8 mouse cellular contexts compared by ENCODE assay signal in the genomic region with DNA sequence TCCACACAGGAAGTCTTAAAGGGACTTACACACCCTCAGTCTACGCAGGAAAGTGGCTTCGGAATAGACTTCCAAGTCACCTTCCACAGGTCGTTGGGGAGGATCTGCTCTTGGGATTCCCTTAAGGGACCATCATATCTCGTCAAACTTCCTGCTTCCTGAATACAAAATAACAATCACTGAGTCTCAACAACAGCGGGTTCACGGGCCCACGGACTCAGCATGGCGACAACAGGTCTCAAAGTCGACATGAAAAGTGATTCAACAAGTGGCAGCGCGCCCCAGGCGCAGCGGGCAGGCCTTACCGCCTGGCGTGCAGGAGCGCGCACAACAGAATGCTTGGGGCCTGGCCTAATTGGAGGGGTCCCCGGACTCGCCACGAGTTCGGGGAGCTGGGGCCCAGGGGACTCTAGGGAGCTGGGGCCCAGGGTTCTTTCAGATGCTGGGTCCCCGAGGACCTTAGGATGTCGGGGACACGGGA. TPM values are rescaled to one million over a fixed set of nuclear protein-coding genes. Genes with fewer than 3 reads are reported as not detected.
DNase-seq lines count a peak whose midpoint lies in the region; ATAC-seq lines count a peak whose summit lies in the region.

No protein-coding gene starts in this region.

- peak; percentile 73 for DNase-seq in NIH3T3 (ENCODE audit: low read depth)
- DNase-seq in embryonic facial prominence, embryonic 10.5 days (ENCODE audit: low spot score): peak; percentile 78
- peak; percentile 48 for DNase-seq in heart, adult 8-10 months (ENCODE audit: low spot score)
- DNase-seq in lung, adult 18-20 months: peak; percentile 43 to 46
- no peak for DNase-seq in c-Kit-positive CD71-positive TER-119-positive erythroid progenitor cells, embryonic 14.5 days (ENCODE audit: low spot score)

- H3K9ac ChIP-seq in kidney, embryonic 14.5 days (ENCODE audit: low read depth, low read length): peak overlapping the region; percentile 78
- H3K9ac ChIP-seq in neural tube, embryonic 15.5 days (replicated peaks): peak overlapping the region; percentile 67

- H3K36me3 ChIP-seq in embryonic facial prominence, embryonic 10.5 days (replicated peaks): peaks cover 16% of the 10 kb centered on the region
- H3K36me3 ChIP-seq in kidney, embryonic 14.5 days (ENCODE audit: control insufficient read depth, insufficient read depth, low read length): no peaks in the 10 kb centered on the region
- no peaks in the 10 kb centered on the region for H3K36me3 ChIP-seq in neural tube, embryonic 15.5 days

- H3K27ac ChIP-seq in embryonic facial prominence, embryonic 10.5 days (replicated peaks): peak overlapping the region; percentile 94
- peak overlapping the region; percentile 88 for H3K27ac ChIP-seq in kidney, embryonic 14.5 days (ENCODE audit: low read depth, low read length)
- peak overlapping the region; percentile 92 for H3K27ac ChIP-seq in neural tube, embryonic 15.5 days (replicated peaks)

- peak; percentile 37 for ATAC-seq in CD4-positive, CD25-positive, alpha-beta regulatory T cell, adult 4 months
- no peak; the same call in 1 of the 2 replicates for ATAC-seq in kidney, embryonic 14.5 days (ENCODE audit: low FRiP score, low TSS enrichment)
- no peak; the same call in 1 of the 2 replicates for ATAC-seq in neural tube, embryonic 15.5 days (ENCODE audit: low FRiP score)

- H3K4me2 ChIP-seq in kidney, embryonic 14.5 days (replicated peaks; ENCODE audit: low read depth, low read length): peak overlapping the region; percentile 72
- peak overlapping the region; percentile 92 for H3K4me2 ChIP-seq in neural tube, embryonic 15.5 days

- H3K9me3 ChIP-seq in embryonic facial prominence, embryonic 10.5 days: no peaks in the 10 kb centered on the region
- no peaks in the 10 kb centered on the region for H3K9me3 ChIP-seq in kidney, embryonic 14.5 days (ENCODE audit: control insufficient read depth, low read length)
- no peaks in the 10 kb centered on the region for H3K9me3 ChIP-seq in neural tube, embryonic 15.5 days (replicated peaks)

- WGBS in embryonic facial prominence, embryonic 10.5 days: under 1% methylated on average over 24 of the region's 24 CpGs
- WGBS in kidney, embryonic 14.5 days: under 1% methylated on average over 24 of the region's 24 CpGs
- WGBS in neural tube, embryonic 15.5 days: under 1% methylated on average over 24 of the region's 24 CpGs

- peaks cover 30% of the 10 kb centered on the region for H3K4me1 ChIP-seq in embryonic facial prominence, embryonic 10.5 days
- peaks cover 7% of the 10 kb centered on the region for H3K4me1 ChIP-seq in kidney, embryonic 14.5 days (ENCODE audit: control insufficient read depth, insufficient read depth, low read length)
- peaks cover 23% of the 10 kb centered on the region for H3K4me1 ChIP-seq in neural tube, embryonic 15.5 days

- peak overlapping the region; percentile 92 for H3K4me3 ChIP-seq in embryonic facial prominence, embryonic 10.5 days
- peak overlapping the region; percentile 95 for H3K4me3 ChIP-seq in kidney, embryonic 14.5 days (ENCODE audit: low read length)
- peak overlapping the region; percentile 86 for H3K4me3 ChIP-seq in neural tube, embryonic 15.5 days (replicated peaks)

- no peaks in the 10 kb centered on the region for H3K27me3 ChIP-seq in embryonic facial prominence, embryonic 10.5 days (replicated peaks; ENCODE audit: low read depth, poor library complexity, severe bottlenecking)
- H3K27me3 ChIP-seq in kidney, embryonic 14.5 days (ENCODE audit: control insufficient read depth, insufficient read depth, low read length): no peaks in the 10 kb centered on the region
- no peaks in the 10 kb centered on the region for H3K27me3 ChIP-seq in neural tube, embryonic 15.5 days (replicated peaks)

RNA-seq across cellular contexts. Expression of a gene that starts 0.6 kb away (rescaled TPM):
- polyA plus RNA-seq in CD4-positive, CD25-positive, alpha-beta regulatory T cell, adult 4 months (2017; shearing (Covaris generic)): 10 to 100 TPM; 19.9 to 23.5 TPM
- 78.2 and 79.9 TPM in 2 replicates for polyA plus RNA-seq in embryonic facial prominence, embryonic 10.5 days (2016; fragmentation: Nextera tagmentation; extraction: Ambion mirVana)
- 10 to 100 TPM; 24.0 to 30.9 (median 28.1) TPM for total RNA-seq in heart, adult 8-10 months (2022)
- 69.4 and 70.3 TPM in 2 replicates for polyA plus RNA-seq in kidney, embryonic 14.5 days (2014; fragmentation: Nextera tagmentation; extraction: Ambion mirVana)
- 25.5 and 31.9 TPM in 2 replicates for polyA plus RNA-seq in neural tube, embryonic 15.5 days (2015; fragmentation: Nextera tagmentation; extraction: Ambion mirVana)

RNA-seq across cellular contexts. Expression of a gene that starts 0.9 kb away (rescaled TPM):
- polyA plus RNA-seq in CD4-positive, CD25-positive, alpha-beta regulatory T cell, adult 4 months (2017; shearing (Covaris generic)): 1 to 10 TPM in 1 of 2 experiments, not detected in 1; 1.6 TPM
- polyA plus RNA-seq in embryonic facial prominence, embryonic 10.5 days (2016; fragmentation: Nextera tagmentation; extraction: Ambion mirVana): 0.30 and 0.32 TPM in 2 replicates
- total RNA-seq in heart, adult 8-10 months (2022): 1 to 10 TPM in 2 of 4 experiments, under 1 TPM in 2; 0.87 to 1.1 (median 1.0) TPM
- 0.57 and 1.0 TPM in 2 replicates for polyA plus RNA-seq in kidney, embryonic 14.5 days (2014; fragmentation: Nextera tagmentation; extraction: Ambion mirVana)
- polyA plus RNA-seq in neural tube, embryonic 15.5 days (2015; fragmentation: Nextera tagmentation; extraction: Ambion mirVana): 0.59 and 0.83 TPM in 2 replicates

RNA-seq across cellular contexts. Expression of a gene that starts 23.5 kb away (rescaled TPM):
- polyA plus RNA-seq in CD4-positive, CD25-positive, alpha-beta regulatory T cell, adult 4 months (2017; shearing (Covaris generic)): 100 to 1,000 TPM; 123 to 141 TPM
- polyA plus RNA-seq in embryonic facial prominence, embryonic 10.5 days (2016; fragmentation: Nextera tagmentation; extraction: Ambion mirVana): 313 and 322 TPM in 2 replicates
- 10 to 100 TPM in 2 of 4 experiments, 1 to 10 TPM in 2; 8.8 to 12.0 (median 10.6) TPM for total RNA-seq in heart, adult 8-10 months (2022)
- 261 TPM in 2 replicates for polyA plus RNA-seq in kidney, embryonic 14.5 days (2014; fragmentation: Nextera tagmentation; extraction: Ambion mirVana)
- polyA plus RNA-seq in neural tube, embryonic 15.5 days (2015; fragmentation: Nextera tagmentation; extraction: Ambion mirVana): 120 and 157 TPM in 2 replicates

RNA-seq across cellular contexts. Expression of a gene that starts 29.1 kb away (rescaled TPM):
- 10 to 100 TPM; 18.2 to 32.2 TPM for polyA plus RNA-seq in CD4-positive, CD25-positive, alpha-beta regulatory T cell, adult 4 months (2017; shearing (Covaris generic))
- polyA plus RNA-seq in embryonic facial prominence, embryonic 10.5 days (2016; fragmentation: Nextera tagmentation; extraction: Ambion mirVana): 318 and 337 TPM in 2 replicates
- 1 to 10 TPM; 1.6 to 3.1 (median 2.1) TPM for total RNA-seq in heart, adult 8-10 months (2022)
- 175 and 205 TPM in 2 replicates for polyA plus RNA-seq in kidney, embryonic 14.5 days (2014; fragmentation: Nextera tagmentation; extraction: Ambion mirVana)
- 27.5 and 61.7 TPM in 2 replicates for polyA plus RNA-seq in neural tube, embryonic 15.5 days (2015; fragmentation: Nextera tagmentation; extraction: Ambion mirVana)

RNA-seq across cellular contexts. Expression of a gene that starts 29.4 kb away (rescaled TPM):
- polyA plus RNA-seq in CD4-positive, CD25-positive, alpha-beta regulatory T cell, adult 4 months (2017; shearing (Covaris generic)): 10 to 100 TPM; 33.7 to 42.9 TPM
- polyA plus RNA-seq in embryonic facial prominence, embryonic 10.5 days (2016; fragmentation: Nextera tagmentation; extraction: Ambion mirVana): 37.1 and 40.0 TPM in 2 replicates
- total RNA-seq in heart, adult 8-10 months (2022): 10 to 100 TPM; 20.4 to 22.2 (median 21.9) TPM
- 32.3 and 37.7 TPM in 2 replicates for polyA plus RNA-seq in kidney, embryonic 14.5 days (2014; fragmentation: Nextera tagmentation; extraction: Ambion mirVana)
- 27.7 and 29.7 TPM in 2 replicates for polyA plus RNA-seq in neural tube, embryonic 15.5 days (2015; fragmentation: Nextera tagmentation; extraction: Ambion mirVana)
